Mouse (Mus musculus) lung, embryonic 16.5 days (tissue): Measurements from ENCODE around the gene Ascc1. TPM values are rescaled to one million over a fixed set of nuclear protein-coding genes. Genes with fewer than 3 reads are reported as not detected.

ENCODE experiments used
- ATAC-seq: fragments of 200-750 bp; cut with Nextera tagmentation; 2 replicates; pipeline ENCODE4 v1.8.0; 2017; ENCODE audit warnings: low read depth, mild to moderate bottlenecking, moderate library complexity
- H3K27ac ChIP-seq: fragments of 300-500 bp; sonication (generic); 2 replicates; pipeline ENCODE4 v1.5.1; 2014; ENCODE audit warnings: mild to moderate bottlenecking, control low read depth, low read length
- H3K27me3 ChIP-seq: fragments of 300-500 bp; sonication (generic); 2 replicates; pipeline ENCODE4 v1.6.1; 2014; ENCODE audit warnings: low read depth, low read length, mixed read lengths; ENCODE audit not compliant: control insufficient read depth, insufficient read depth
- H3K36me3 ChIP-seq: fragments of 300-500 bp; sonication (generic); 2 replicates; pipeline ENCODE4 v1.6.1; 2014; ENCODE audit warnings: low read length; ENCODE audit not compliant: control insufficient read depth, insufficient read depth
- H3K4me1 ChIP-seq: fragments of 300-500 bp; sonication (generic); replicated peaks from 2 replicates; pipeline ENCODE4 v1.6.1; 2014; ENCODE audit warnings: low read length, mixed read lengths; ENCODE audit not compliant: control insufficient read depth, insufficient read depth
- H3K4me2 ChIP-seq: fragments of 300-500 bp; sonication (generic); 2 replicates; pipeline ENCODE4 v1.6.1; 2014; ENCODE audit warnings: low read depth, low read length, control low read depth
- H3K4me3 ChIP-seq: fragments of 300-500 bp; sonication (generic); 2 replicates; pipeline ENCODE4 v1.5.1; 2014; ENCODE audit warnings: mild to moderate bottlenecking, low read length, control low read depth
- H3K9ac ChIP-seq: fragments of 300-500 bp; sonication (generic); 2 replicates; pipeline ENCODE4 v1.6.1; 2014; ENCODE audit warnings: low read length, control low read depth
- H3K9me3 ChIP-seq: fragments of 300-500 bp; sonication (generic); 2 replicates; pipeline ENCODE4 v1.6.1; 2016; ENCODE audit warnings: low read length; ENCODE audit not compliant: control insufficient read depth
- WGBS: fragments of 180-500 bp; shearing (Covaris S2); extraction: QIAGEN DNeasy Blood & Tissue Kit; methylation state at CpG from one replicate; pipeline ENCODE4 v1.1.7; 2014; 5-methylcytosine and 5-hydroxymethylcytosine counted together
- polyA plus RNA-seq: library from polyadenylated mRNA; unstranded; fragments of >200 nt; fragmentation: Nextera tagmentation; extraction: Ambion mirVana; gene quantifications from 2 replicates; pipeline ENCODE4 v1.2.1, GENCODE M21; 2015

Gene Ascc1
- polyA plus RNA-seq, 1 experiment from 2014 or later: 48.2 TPM

GRCm38 (mm10) chr10:60023751-60024150, 21.1 kb downstream of the Ascc1 start:
- H3K36me3 ChIP-seq: no peaks in the 10 kb centered on the region
- no peaks in the 10 kb centered on the region for H3K9me3 ChIP-seq
- H3K9ac ChIP-seq: no peak overlapping the region
- no peak for ATAC-seq
- H3K4me3 ChIP-seq: no peak overlapping the region
- peaks cover 2% of the 10 kb centered on the region; the same call in 1 of the 2 replicates for H3K4me1 ChIP-seq
- H3K27me3 ChIP-seq: no peaks in the 10 kb centered on the region
- H3K4me2 ChIP-seq: no peak overlapping the region
- H3K27ac ChIP-seq: no peak overlapping the region
- 71% methylated on average over 1 of the region's 1 CpGs for WGBS

GRCm38 (mm10) chr10:60026759-60027395, 24.3 kb downstream of the Ascc1 start:
- ATAC-seq: no peak

GRCm38 (mm10) chr10:60027619-60028084, 25.0 kb downstream of the Ascc1 start:
- Histone ChIP-seq H3K4me1 (peaks cover 2% of the 10 kb centered on the region; the same call in 1 of the 2 replicates), H3K36me3 (no peaks in the 10 kb centered on the region), H3K9ac (no peak overlapping the region), H3K27me3 (no peaks in the 10 kb centered on the region), H3K4me2 (no peak overlapping the region), H3K4me3 (no peak overlapping the region), H3K27ac (no peak overlapping the region), H3K9me3 (no peaks in the 10 kb centered on the region)
- WGBS: 23% methylated on average over 2 of the region's 2 CpGs
- ATAC-seq: no peak

More at GRCm38 (mm10) chr10:60026759-60027395, 24.3 kb downstream of the Ascc1 start:
- no peaks in the 10 kb centered on the region for H3K27me3 ChIP-seq
- H3K9me3 ChIP-seq: no peaks in the 10 kb centered on the region
- no peak overlapping the region for H3K4me2 ChIP-seq
- H3K4me1 ChIP-seq: peaks cover 2% of the 10 kb centered on the region; the same call in 1 of the 2 replicates
- H3K4me3 ChIP-seq: no peak overlapping the region
- H3K9ac ChIP-seq: no peak overlapping the region
- WGBS: 44% methylated on average over 13 of the region's 13 CpGs
- no peak overlapping the region for H3K27ac ChIP-seq
- no peaks in the 10 kb centered on the region for H3K36me3 ChIP-seq

GRCm38 (mm10) chr10:60028181-60028580, 25.6 kb downstream of the Ascc1 start:
- 60% methylated on average over 7 of the region's 7 CpGs for WGBS
- no peak overlapping the region for H3K4me2 ChIP-seq

GRCm38 (mm10) chr10:60028979-60029378, 26.4 kb downstream of the Ascc1 start:
- H3K4me2 ChIP-seq: no peak overlapping the region
- H3K9ac ChIP-seq: no peak overlapping the region
- H3K4me1 ChIP-seq: peaks cover 7% of the 10 kb centered on the region
- H3K36me3 ChIP-seq: no peaks in the 10 kb centered on the region
- H3K4me3 ChIP-seq: no peak overlapping the region
- no peak overlapping the region for H3K27ac ChIP-seq
- no peak for ATAC-seq
- no peaks in the 10 kb centered on the region for H3K9me3 ChIP-seq
- H3K27me3 ChIP-seq: no peaks in the 10 kb centered on the region
- 62% methylated on average over 7 of the region's 7 CpGs for WGBS

More at GRCm38 (mm10) chr10:60028181-60028580, 25.6 kb downstream of the Ascc1 start:
- Histone ChIP-seq H3K9me3 (no peaks in the 10 kb centered on the region), H3K4me3 (no peak overlapping the region), H3K27me3 (no peaks in the 10 kb centered on the region), H3K4me1 (peaks cover 7% of the 10 kb centered on the region), H3K27ac (no peak overlapping the region), H3K36me3 (no peaks in the 10 kb centered on the region), H3K9ac (no peak overlapping the region)
- ATAC-seq: no peak

GRCm38 (mm10) chr10:60029387-60029786, 26.8 kb downstream of the Ascc1 start:
- WGBS: 92% methylated on average over 4 of the region's 4 CpGs
- Histone ChIP-seq H3K4me1 (peaks cover 7% of the 10 kb centered on the region), H3K9me3 (no peaks in the 10 kb centered on the region)

GRCm38 (mm10) chr10:60031562-60031961, 29.0 kb downstream of the Ascc1 start:
- 82% methylated on average over 8 of the region's 8 CpGs for WGBS
- peaks cover 7% of the 10 kb centered on the region for H3K4me1 ChIP-seq
- no peaks in the 10 kb centered on the region for H3K9me3 ChIP-seq
- no peak overlapping the region for H3K27ac ChIP-seq
- no peaks in the 10 kb centered on the region for H3K27me3 ChIP-seq
- H3K36me3 ChIP-seq: no peaks in the 10 kb centered on the region
- no peak overlapping the region for H3K9ac ChIP-seq
- no peak for ATAC-seq
- H3K4me2 ChIP-seq: no peak overlapping the region
- H3K4me3 ChIP-seq: no peak overlapping the region

More at GRCm38 (mm10) chr10:60029387-60029786, 26.8 kb downstream of the Ascc1 start:
- no peak overlapping the region for H3K4me3 ChIP-seq
- no peaks in the 10 kb centered on the region for H3K27me3 ChIP-seq
- no peak overlapping the region for H3K27ac ChIP-seq
- no peak overlapping the region for H3K9ac ChIP-seq
- no peaks in the 10 kb centered on the region for H3K36me3 ChIP-seq
- ATAC-seq: no peak
- H3K4me2 ChIP-seq: no peak overlapping the region

- Histone ChIP-seq H3K36me3 (no peaks in the 10 kb centered on the region), H3K9me3 (no peaks in the 10 kb centered on the region), H3K27ac (no peak overlapping the region), H3K4me1 (peaks cover 7% of the 10 kb centered on the region), H3K4me2 (no peak overlapping the region), H3K27me3 (no peaks in the 10 kb centered on the region), H3K4me3 (no peak overlapping the region), H3K9ac (no peak overlapping the region)
- ATAC-seq: no peak
- WGBS: 70% methylated on average over 2 of the region's 2 CpGs
Measured at GRCm38 (mm10) chr10:60031985-60032384, 29.4 kb downstream of the Ascc1 start.

GRCm38 (mm10) chr10:60032622-60033021, 30.0 kb downstream of the Ascc1 start:
- H3K4me2 ChIP-seq: no peak overlapping the region
- H3K9ac ChIP-seq: no peak overlapping the region
- H3K27ac ChIP-seq: no peak overlapping the region
- 67% methylated on average over 2 of the region's 2 CpGs for WGBS
- H3K36me3 ChIP-seq: no peaks in the 10 kb centered on the region
- H3K4me1 ChIP-seq: peaks cover 7% of the 10 kb centered on the region
- no peaks in the 10 kb centered on the region for H3K27me3 ChIP-seq
- no peaks in the 10 kb centered on the region for H3K9me3 ChIP-seq
- no peak overlapping the region for H3K4me3 ChIP-seq
- ATAC-seq: no peak; the same call in 1 of the 2 replicates
